Mouse (Mus musculus) left cerebral cortex, adult 11 months (tissue): ENCODE results near the gene BC004004.
"Not testable (repeated sequence)": the region's sequence is repeated elsewhere in the genome, so short reads cannot be mapped to it uniquely, and the experiment has no call there.

Experiments used
- DNase-seq: peaks from one replicate; pipeline ENCODE4 v3.0.0; 2022; ENCODE audit warnings: low spot score

Gene BC004004

GRCm38 (mm10) chr17:29268682-29269348, at the start of gene BC004004:
Gene BC004004, plus strand, starts transcription at chr17:29268788.
- DNase-seq, result peak; percentile 93

GRCm38 (mm10) chr17:29220631-29221030, 48.0 kb upstream of the BC004004 start:
- DNase-seq, result no peak

- no peak for DNase-seq
Measured at GRCm38 (mm10) chr17:29231109-29231508, 37.5 kb upstream of the BC004004 start.

- DNase-seq, result no peak
Measured at GRCm38 (mm10) chr17:29236111-29236510, 32.5 kb upstream of the BC004004 start.

GRCm38 (mm10) chr17:29237267-29237771, 31.3 kb upstream of the BC004004 start:
- DNase-seq, result no peak

- no peak for DNase-seq
Measured at GRCm38 (mm10) chr17:29237772-29238420, 30.7 kb upstream of the BC004004 start, which contains the start of gene Cpne5. Gene Cpne5, minus strand, starts transcription at chr17:29238167.

GRCm38 (mm10) chr17:29238421-29238945, 30.1 kb upstream of the BC004004 start:
- no peak for DNase-seq

GRCm38 (mm10) chr17:29244912-29245311, 23.7 kb upstream of the BC004004 start:
- no peak for DNase-seq

- DNase-seq, result no peak
Measured at GRCm38 (mm10) chr17:29245725-29246124, 22.9 kb upstream of the BC004004 start.

GRCm38 (mm10) chr17:29246602-29247001, 22.0 kb upstream of the BC004004 start:
- DNase-seq, result no peak

GRCm38 (mm10) chr17:29247881-29248280, 20.7 kb upstream of the BC004004 start:
- DNase-seq, result no peak

- no peak for DNase-seq
Measured at GRCm38 (mm10) chr17:29249512-29249911, 19.1 kb upstream of the BC004004 start.

- not testable (repeated sequence) for DNase-seq
Measured at GRCm38 (mm10) chr17:29251006-29251405, 17.6 kb upstream of the BC004004 start.

GRCm38 (mm10) chr17:29251608-29252390, 16.8 kb upstream of the BC004004 start:
- no peak for DNase-seq

GRCm38 (mm10) chr17:29253236-29253635, 15.4 kb upstream of the BC004004 start:
- DNase-seq, result no peak

- DNase-seq, result no peak
Measured at GRCm38 (mm10) chr17:29253684-29254083, 14.9 kb upstream of the BC004004 start.

- DNase-seq, result not testable (repeated sequence)
Measured at GRCm38 (mm10) chr17:29254784-29255183, 13.8 kb upstream of the BC004004 start.

- no peak for DNase-seq
Measured at GRCm38 (mm10) chr17:29256507-29256906, 12.1 kb upstream of the BC004004 start.

GRCm38 (mm10) chr17:29257001-29257511, 11.5 kb upstream of the BC004004 start:
- no peak for DNase-seq

GRCm38 (mm10) chr17:29258025-29258558, 10.5 kb upstream of the BC004004 start:
- DNase-seq, result no peak

GRCm38 (mm10) chr17:29258921-29259320, 9.7 kb upstream of the BC004004 start:
- no peak for DNase-seq

- DNase-seq, result no peak
Measured at GRCm38 (mm10) chr17:29259489-29259888, 9.1 kb upstream of the BC004004 start.
